Mouse (Mus musculus): ENCODE data around the gene Treml2. TPM values are rescaled to one million over a fixed set of nuclear protein-coding genes. Genes with fewer than 3 reads are reported as not detected.

Gene Treml2
- total and polyA plus RNA-seq, 3 experiments, result 15.6 to 84.3 (median 63.4) TPM

- no peak for TF ChIP-seq TAL1 (conservative IDR thresholded peaks at IDR 0.05; ENCODE audit: low read depth, low read length)
- no peak for TF ChIP-seq GATA2 (IDR thresholded peaks at IDR 0.05; ENCODE audit: borderline replicate concordance, low read depth, low read length)
- no peak for TF ChIP-seq GATA1 (IDR thresholded peaks at IDR 0.05; ENCODE audit: borderline replicate concordance, low read length)
- no peak for TF ChIP-seq CTCF (IDR thresholded peaks at IDR 0.05; ENCODE audit: low read depth, low read length)
- no peak for TF ChIP-seq POLR2AphosphoS5 (IDR thresholded peaks at IDR 0.05; ENCODE audit: insufficient replicate concordance, low read depth, low read length)
Measured at GRCm38 (mm10) chr17:48332524-48332923, 33.2 kb downstream of the Treml2 start.

GRCm38 (mm10) chr17:48334186-48334585 lies 34.9 kb downstream of the Treml2 start:
- ATAC-seq (ENCODE audit: extremely low read depth, insufficient number of reproducible peaks, low FRiP score, poor library complexity, severe bottlenecking) (no peak), DNase-seq (ENCODE audit: low spot score) (no peak)
- TF ChIP-seq TAL1 (conservative IDR thresholded peaks at IDR 0.05; ENCODE audit: low read depth, low read length), result no peak
- no peak for TF ChIP-seq GATA1 (IDR thresholded peaks at IDR 0.05; ENCODE audit: borderline replicate concordance, low read length)
- TF ChIP-seq CTCF (IDR thresholded peaks at IDR 0.05; ENCODE audit: low read depth, low read length), result no peak
- TF ChIP-seq GATA2 (IDR thresholded peaks at IDR 0.05; ENCODE audit: borderline replicate concordance, low read depth, low read length), result no peak
- no peak for TF ChIP-seq POLR2AphosphoS5 (IDR thresholded peaks at IDR 0.05; ENCODE audit: insufficient replicate concordance, low read depth, low read length)
- peaks cover 2% of the 10 kb centered on the region; the same call in 1 of the 2 replicates for H3K9me3 ChIP-seq (replicated peaks)
- H3K27me3 ChIP-seq (ENCODE audit: insufficient read depth, low read length), result no peaks in the 10 kb centered on the region
- no peaks in the 10 kb centered on the region for H3K36me3 ChIP-seq (replicated peaks)
- H3K4me3 ChIP-seq (ENCODE audit: low read depth, low read length), result no peak overlapping the region
- H3K4me1 ChIP-seq (ENCODE audit: insufficient read depth, low read depth, low read length), result peaks cover 46% of the 10 kb centered on the region

More at GRCm38 (mm10) chr17:48332524-48332923, 33.2 kb downstream of the Treml2 start:
- H3K9me3 ChIP-seq (replicated peaks), result peaks cover 2% of the 10 kb centered on the region; the same call in 1 of the 2 replicates
- DNase-seq (ENCODE audit: low spot score), result no peak
- no peaks in the 10 kb centered on the region for H3K27me3 ChIP-seq (ENCODE audit: insufficient read depth, low read length)
- H3K4me3 ChIP-seq (ENCODE audit: low read depth, low read length), result no peak overlapping the region
- ATAC-seq (ENCODE audit: extremely low read depth, insufficient number of reproducible peaks, low FRiP score, poor library complexity, severe bottlenecking), result no peak
- H3K36me3 ChIP-seq (replicated peaks), result no peaks in the 10 kb centered on the region
- peaks cover 40% of the 10 kb centered on the region for H3K4me1 ChIP-seq (ENCODE audit: insufficient read depth, low read depth, low read length)

GRCm38 (mm10) chr17:48336857-48337256 lies 37.6 kb downstream of the Treml2 start:
- Histone ChIP-seq H3K4me3 (ENCODE audit: low read depth, low read length) (no peak overlapping the region), H3K36me3 (replicated peaks) (no peaks in the 10 kb centered on the region), H3K9me3 (replicated peaks) (peaks cover 2% of the 10 kb centered on the region; the same call in 1 of the 2 replicates), H3K27me3 (ENCODE audit: insufficient read depth, low read length) (no peaks in the 10 kb centered on the region), H3K4me1 (ENCODE audit: insufficient read depth, low read depth, low read length) (peaks cover 49% of the 10 kb centered on the region)
- peak; percentile 72 for ATAC-seq (ENCODE audit: extremely low read depth, insufficient number of reproducible peaks, low FRiP score, poor library complexity, severe bottlenecking)
- TF ChIP-seq TAL1 (conservative IDR thresholded peaks at IDR 0.05; ENCODE audit: low read depth, low read length) (no peak), CTCF (IDR thresholded peaks at IDR 0.05; ENCODE audit: low read depth, low read length) (peak; percentile 82)
- peak; percentile 55 for DNase-seq (ENCODE audit: low spot score)

- Histone ChIP-seq H3K36me3 (replicated peaks) (no peaks in the 10 kb centered on the region), H3K27me3 (ENCODE audit: insufficient read depth, low read length) (no peaks in the 10 kb centered on the region), H3K4me1 (ENCODE audit: insufficient read depth, low read depth, low read length) (peaks cover 44% of the 10 kb centered on the region), H3K9me3 (replicated peaks) (no peaks in the 10 kb centered on the region), H3K4me3 (ENCODE audit: low read depth, low read length) (no peak overlapping the region)
- TF ChIP-seq CTCF (IDR thresholded peaks at IDR 0.05; ENCODE audit: low read depth, low read length) (no peak), POLR2AphosphoS5 (IDR thresholded peaks at IDR 0.05; ENCODE audit: insufficient replicate concordance, low read depth, low read length) (no peak), TAL1 (conservative IDR thresholded peaks at IDR 0.05; ENCODE audit: low read depth, low read length) (no peak)
- ATAC-seq (ENCODE audit: extremely low read depth, insufficient number of reproducible peaks, low FRiP score, poor library complexity, severe bottlenecking) (no peak), DNase-seq (ENCODE audit: low spot score) (no peak)
Measured at GRCm38 (mm10) chr17:48340267-48340666, 41.0 kb downstream of the Treml2 start.

GRCm38 (mm10) chr17:48341947-48342346 lies 42.6 kb downstream of the Treml2 start:
- Histone ChIP-seq H3K9me3 (replicated peaks) (no peaks in the 10 kb centered on the region), H3K36me3 (replicated peaks) (no peaks in the 10 kb centered on the region), H3K27me3 (ENCODE audit: insufficient read depth, low read length) (0 out of 2 replicates have a peak, but pooled peaks cover 6% of the 10 kb centered on the region), H3K4me3 (ENCODE audit: low read depth, low read length) (no peak overlapping the region; the same call in 1 of the 2 replicates), H3K4me1 (ENCODE audit: insufficient read depth, low read depth, low read length) (peaks cover 42% of the 10 kb centered on the region)
- DNase-seq (ENCODE audit: low spot score) (peak; percentile 31), ATAC-seq (ENCODE audit: extremely low read depth, insufficient number of reproducible peaks, low FRiP score, poor library complexity, severe bottlenecking) (peak; percentile 93)
- TF ChIP-seq GATA1 (IDR thresholded peaks at IDR 0.05; ENCODE audit: borderline replicate concordance, low read length) (no peak), GATA2 (IDR thresholded peaks at IDR 0.05; ENCODE audit: borderline replicate concordance, low read depth, low read length) (no peak), POLR2AphosphoS5 (IDR thresholded peaks at IDR 0.05; ENCODE audit: insufficient replicate concordance, low read depth, low read length) (no peak), CTCF (IDR thresholded peaks at IDR 0.05; ENCODE audit: low read depth, low read length) (no peak), TAL1 (conservative IDR thresholded peaks at IDR 0.05; ENCODE audit: low read depth, low read length) (no peak)

- H3K4me3 ChIP-seq (ENCODE audit: low read depth, low read length), result no peak overlapping the region
- no peak for ATAC-seq (ENCODE audit: extremely low read depth, insufficient number of reproducible peaks, low FRiP score, poor library complexity, severe bottlenecking)
- H3K27me3 ChIP-seq (ENCODE audit: insufficient read depth, low read length), result 0 out of 2 replicates have a peak, but pooled peaks cover 9% of the 10 kb centered on the region
- no peak for TF ChIP-seq POLR2AphosphoS5 (IDR thresholded peaks at IDR 0.05; ENCODE audit: insufficient replicate concordance, low read depth, low read length)
- TF ChIP-seq CTCF (IDR thresholded peaks at IDR 0.05; ENCODE audit: low read depth, low read length), result no peak
- no peak for TF ChIP-seq GATA1 (IDR thresholded peaks at IDR 0.05; ENCODE audit: borderline replicate concordance, low read length)
- TF ChIP-seq GATA2 (IDR thresholded peaks at IDR 0.05; ENCODE audit: borderline replicate concordance, low read depth, low read length), result no peak
- no peak for TF ChIP-seq TAL1 (conservative IDR thresholded peaks at IDR 0.05; ENCODE audit: low read depth, low read length)
- H3K4me1 ChIP-seq (ENCODE audit: insufficient read depth, low read depth, low read length), result peaks cover 38% of the 10 kb centered on the region
- H3K9me3 ChIP-seq (replicated peaks), result no peaks in the 10 kb centered on the region
- H3K36me3 ChIP-seq (replicated peaks), result no peaks in the 10 kb centered on the region
- DNase-seq (ENCODE audit: low spot score), result no peak
Measured at GRCm38 (mm10) chr17:48343065-48343464, 43.8 kb downstream of the Treml2 start.
